Mouse (Mus musculus) heart, postnatal 0 days (tissue): ENCODE results near the gene Lefty1.
A peak's percentile ranks its signal among the peaks of the same experiment; 100 is the strongest.

Experiments
- CTCF ChIP-seq: IDR thresholded peaks from 2 replicates; pipeline ENCODE4 v1.5.1; 2016; ENCODE audit warnings: antibody characterized with exemption, control low read depth, low read depth
- EP300 ChIP-seq: IDR thresholded peaks from 2 replicates; pipeline ENCODE4 v1.6.1; 2016; ENCODE audit warnings: antibody characterized with exemption, low read depth

DNA sequence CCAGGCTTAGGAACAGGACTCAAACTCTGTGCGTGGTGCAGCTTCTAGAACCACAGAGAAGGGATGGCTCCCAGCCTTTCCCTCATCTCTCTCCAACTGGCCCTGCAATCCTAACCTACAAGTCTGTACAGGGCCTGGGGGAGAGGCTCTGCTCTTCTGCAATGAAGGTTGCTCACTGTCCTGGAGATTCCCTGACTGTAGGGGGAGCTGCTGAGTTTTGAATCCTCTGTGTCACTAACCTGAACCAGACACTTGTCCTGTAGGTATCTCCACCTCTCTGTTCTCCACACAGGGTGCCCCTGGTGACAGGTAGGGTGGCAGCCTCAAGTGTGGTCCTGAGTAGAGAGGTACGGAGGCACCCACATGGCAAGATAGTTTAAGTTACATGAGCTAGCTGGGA, 45.6 kb downstream of the Lefty1 start:
- TF ChIP-seq EP300 (no peak), CTCF (0 out of 2 replicates have a peak, but pooled peaks have one; percentile 7)
